Mouse (Mus musculus): Measurements from ENCODE around the gene Parg.

DNA sequence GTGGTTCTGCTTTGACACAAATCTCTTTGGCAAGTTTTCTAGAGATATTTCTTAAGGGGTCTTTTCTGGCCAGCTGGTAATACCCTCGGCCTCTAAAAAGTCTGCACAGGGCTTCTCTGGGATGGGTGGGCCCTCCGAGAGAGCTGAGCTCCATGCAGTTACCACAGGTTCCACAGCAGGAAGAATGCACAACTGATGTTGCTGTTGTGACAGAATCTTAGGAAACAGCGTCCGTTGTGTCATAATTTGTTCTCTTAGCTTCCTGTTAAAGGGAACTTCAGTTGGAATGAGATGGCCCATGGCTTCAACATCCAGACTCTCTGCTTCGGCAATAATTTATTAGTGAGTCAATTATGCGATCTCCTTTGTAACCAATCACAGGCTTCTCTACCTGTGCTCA, 47.0 kb upstream of the Parg start:
- TF ChIP-seq TCF12 (IDR thresholded peaks at IDR 0.05; ENCODE audit: low read depth, low read length) (no peak), ZC3H11A (IDR thresholded peaks at IDR 0.05; ENCODE audit: low read depth, low read length) (no peak), EP300 (IDR thresholded peaks at IDR 0.05; ENCODE audit: low read length) (no peak), CTCF (conservative IDR thresholded peaks at IDR 0.05 in 1 of 2, IDR thresholded peaks at IDR 0.05 in 1 of 2; ENCODE audit: low read depth in 2 of 2, low read length in 2 of 2) (no peak), MEF2A (IDR thresholded peaks at IDR 0.05; ENCODE audit: borderline replicate concordance, low read depth, low read length) (no peak), MAX (IDR thresholded peaks at IDR 0.05; ENCODE audit: low read length) (no peak), POLR2A (IDR thresholded peaks at IDR 0.05; ENCODE audit: low read depth, low read length) (no peak)
